Mouse (Mus musculus): ENCODE measurements at regions not wholly inside any gene's neighbourhood (a gene's known extent, or its start where the extent isn't known, plus 50 kb on each side); places are given as distances from the start of the nearest gene placed in this dataset.
A peak's percentile ranks its signal among the peaks of the same experiment; 100 is the strongest.

GRCm38 (mm10) chr17:84118781-84119180, 69.0 kb downstream of the Zfp36l2 start:
- DNase-seq (no peak), ATAC-seq (no peak)
- Histone ChIP-seq H3K4me3 (ENCODE audit: low read depth, low read length) (no peak overlapping the region), H3K9ac (no peak overlapping the region), H3K27ac (ENCODE audit: low read depth, low read length) (no peak overlapping the region), H3K4me1 (ENCODE audit: insufficient read depth) (no peaks in the 10 kb centered on the region), H3K4me2 (ENCODE audit: low read depth) (no peak overlapping the region), H3K9me3 (ENCODE audit: low read length) (no peaks in the 10 kb centered on the region), H3K36me3 (ENCODE audit: insufficient read depth) (no peaks in the 10 kb centered on the region), H3K27me3 (ENCODE audit: insufficient read depth, low read length) (no peaks in the 10 kb centered on the region)
- WGBS = 74% methylated on average over 1 of the region's 1 CpGs
- TF ChIP-seq CTCF (IDR thresholded peaks at IDR 0.05; ENCODE audit: low read depth) = no peak

GRCm38 (mm10) chr17:84118271-84118670, 69.5 kb downstream of the Zfp36l2 start:
- no peak overlapping the region for H3K9ac ChIP-seq
- no peak overlapping the region for H3K4me2 ChIP-seq (ENCODE audit: low read depth)
- H3K27me3 ChIP-seq (ENCODE audit: insufficient read depth, low read length) = no peaks in the 10 kb centered on the region
- WGBS = 85% methylated on average over 4 of the region's 4 CpGs
- TF ChIP-seq CTCF (IDR thresholded peaks at IDR 0.05; ENCODE audit: low read depth) = no peak
- H3K36me3 ChIP-seq (ENCODE audit: insufficient read depth) = no peaks in the 10 kb centered on the region
- DNase-seq (no peak), ATAC-seq (no peak)
- no peak overlapping the region for H3K27ac ChIP-seq (ENCODE audit: low read depth, low read length)
- H3K9me3 ChIP-seq (ENCODE audit: low read length) = no peaks in the 10 kb centered on the region
- H3K4me3 ChIP-seq (ENCODE audit: low read depth, low read length) = no peak overlapping the region
- no peaks in the 10 kb centered on the region for H3K4me1 ChIP-seq (ENCODE audit: insufficient read depth)

- DNase-seq (no peak), ATAC-seq (no peak)
- H3K9me3 ChIP-seq (ENCODE audit: low read length) = no peaks in the 10 kb centered on the region
- no peaks in the 10 kb centered on the region for H3K4me1 ChIP-seq (ENCODE audit: insufficient read depth)
- no peak overlapping the region for H3K4me3 ChIP-seq (ENCODE audit: low read depth, low read length)
- H3K9ac ChIP-seq = no peak overlapping the region
- H3K36me3 ChIP-seq (ENCODE audit: insufficient read depth) = no peaks in the 10 kb centered on the region
- WGBS = 84% methylated on average over 1 of the region's 1 CpGs
- H3K4me2 ChIP-seq (ENCODE audit: low read depth) = no peak overlapping the region
- H3K27me3 ChIP-seq (ENCODE audit: insufficient read depth, low read length) = no peaks in the 10 kb centered on the region
- no peak for TF ChIP-seq CTCF (IDR thresholded peaks at IDR 0.05; ENCODE audit: low read depth)
- no peak overlapping the region for H3K27ac ChIP-seq (ENCODE audit: low read depth, low read length)
Measured at GRCm38 (mm10) chr17:84117756-84118155, 70.0 kb downstream of the Zfp36l2 start.

- no peak overlapping the region for H3K27ac ChIP-seq (ENCODE audit: low read depth, low read length)
- H3K9me3 ChIP-seq (ENCODE audit: low read length) = no peaks in the 10 kb centered on the region
- no peak for DNase-seq
- TF ChIP-seq CTCF (IDR thresholded peaks at IDR 0.05; ENCODE audit: low read depth) = no peak
- no peaks in the 10 kb centered on the region for H3K36me3 ChIP-seq (ENCODE audit: insufficient read depth)
- no peaks in the 10 kb centered on the region for H3K27me3 ChIP-seq (ENCODE audit: insufficient read depth, low read length)
- no peak overlapping the region for H3K9ac ChIP-seq
- WGBS = 84% methylated on average over 17 of the region's 17 CpGs
- H3K4me3 ChIP-seq (ENCODE audit: low read depth, low read length) = no peak overlapping the region
- H3K4me2 ChIP-seq (ENCODE audit: low read depth) = no peak overlapping the region
- H3K4me1 ChIP-seq (ENCODE audit: insufficient read depth) = no peaks in the 10 kb centered on the region
- no peak for ATAC-seq
Measured at GRCm38 (mm10) chr17:84116340-84117279, 71.1 kb downstream of the Zfp36l2 start.

- peak; percentile 38; the same call in 1 of the 2 replicates for ATAC-seq
- Histone ChIP-seq H3K27ac (ENCODE audit: low read depth, low read length) (no peak overlapping the region), H3K4me2 (ENCODE audit: low read depth) (no peak overlapping the region), H3K4me1 (ENCODE audit: insufficient read depth) (no peaks in the 10 kb centered on the region), H3K9me3 (ENCODE audit: low read length) (no peaks in the 10 kb centered on the region), H3K9ac (no peak overlapping the region), H3K27me3 (ENCODE audit: insufficient read depth, low read length) (no peaks in the 10 kb centered on the region), H3K4me3 (ENCODE audit: low read depth, low read length) (no peak overlapping the region), H3K36me3 (ENCODE audit: insufficient read depth) (no peaks in the 10 kb centered on the region)
- 35% methylated on average over 3 of the region's 3 CpGs for WGBS
- no peak for TF ChIP-seq CTCF (IDR thresholded peaks at IDR 0.05; ENCODE audit: low read depth)
- peak; percentile 52 for DNase-seq
Measured at GRCm38 (mm10) chr17:84115957-84116339, 71.8 kb downstream of the Zfp36l2 start.

- Histone ChIP-seq H3K4me2 (ENCODE audit: low read depth) (no peak overlapping the region), H3K27ac (ENCODE audit: low read depth, low read length) (no peak overlapping the region), H3K4me1 (ENCODE audit: insufficient read depth) (no peaks in the 10 kb centered on the region), H3K27me3 (ENCODE audit: insufficient read depth, low read length) (no peaks in the 10 kb centered on the region), H3K9ac (no peak overlapping the region), H3K9me3 (ENCODE audit: low read length) (no peaks in the 10 kb centered on the region), H3K4me3 (ENCODE audit: low read depth, low read length) (no peak overlapping the region), H3K36me3 (ENCODE audit: insufficient read depth) (no peaks in the 10 kb centered on the region)
- no peak for TF ChIP-seq CTCF (IDR thresholded peaks at IDR 0.05; ENCODE audit: low read depth)
- DNase-seq = no peak
- ATAC-seq = no peak
- WGBS = 74% methylated on average over 8 of the region's 8 CpGs
Measured at GRCm38 (mm10) chr17:84115133-84115532, 72.6 kb downstream of the Zfp36l2 start.

GRCm38 (mm10) chr17:84114279-84114994, 73.3 kb downstream of the Zfp36l2 start:
- Histone ChIP-seq H3K27me3 (ENCODE audit: insufficient read depth, low read length) (no peaks in the 10 kb centered on the region), H3K36me3 (ENCODE audit: insufficient read depth) (no peaks in the 10 kb centered on the region), H3K9me3 (ENCODE audit: low read length) (no peaks in the 10 kb centered on the region), H3K4me3 (ENCODE audit: low read depth, low read length) (no peak overlapping the region), H3K4me1 (ENCODE audit: insufficient read depth) (no peaks in the 10 kb centered on the region), H3K4me2 (ENCODE audit: low read depth) (no peak overlapping the region), H3K9ac (no peak overlapping the region), H3K27ac (ENCODE audit: low read depth, low read length) (no peak overlapping the region)
- ATAC-seq (no peak), DNase-seq (no peak)
- 77% methylated on average over 9 of the region's 9 CpGs for WGBS
- no peak for TF ChIP-seq CTCF (IDR thresholded peaks at IDR 0.05; ENCODE audit: low read depth)

Data from forebrain, postnatal 0 days (tissue).